In genomic region chr11:71952533-71952932, GRCm38 (mm10) we compare ENCODE assay signal across 25 mouse cellular contexts.
DNase-seq lines count a peak whose midpoint lies in the region; ATAC-seq and TF ChIP-seq lines count a peak whose summit lies in the region.
"Had no signal": no experiment of that assay in that cellular context is flagged by ENCODE, and none has a peak within 500 bp of the region (broad histone marks: within the 10 kb centered on the region; RNA-seq: fewer than 3 reads in every experiment).

No protein-coding gene starts in this region.

- H3K36me3 ChIP-seq in forebrain, postnatal 0 days (ENCODE audit: insufficient read depth) = no peaks in the 10 kb centered on the region
- no peaks in the 10 kb centered on the region for H3K36me3 ChIP-seq in forebrain, embryonic 11.5 days (ENCODE audit: control insufficient read depth, insufficient read depth, low read length)
- no peaks in the 10 kb centered on the region for H3K36me3 ChIP-seq in midbrain, embryonic 13.5 days
- no peaks in the 10 kb centered on the region for H3K36me3 ChIP-seq in midbrain, embryonic 10.5 days
- H3K36me3 ChIP-seq in midbrain, embryonic 16.5 days (ENCODE audit: control insufficient read depth, insufficient read depth, low read length) = no peaks in the 10 kb centered on the region
- H3K36me3 ChIP-seq in heart, embryonic 10.5 days = no peaks in the 10 kb centered on the region
- H3K36me3 ChIP-seq: embryonic facial prominence, embryonic 10.5 days; embryonic facial prominence, embryonic 12.5 days; forebrain, embryonic 12.5 days; G1E had no signal

- 61% methylated on average over 2 of the region's 2 CpGs for WGBS in forebrain, postnatal 0 days
- WGBS in forebrain, embryonic 11.5 days = 70% methylated on average over 2 of the region's 2 CpGs
- 42% methylated on average over 2 of the region's 2 CpGs for WGBS in midbrain, embryonic 13.5 days
- WGBS in midbrain, embryonic 10.5 days = 54% methylated on average over 2 of the region's 2 CpGs
- 32% methylated on average over 2 of the region's 2 CpGs for WGBS in midbrain, embryonic 16.5 days
- WGBS in heart, embryonic 10.5 days = 72% methylated on average over 2 of the region's 2 CpGs

- no peak for TF ChIP-seq POLR2A in brain, embryonic 14.5 days (IDR thresholded peaks at IDR 0.05; ENCODE audit: borderline replicate concordance, extremely low read depth, insufficient read depth, insufficient read length, poor library complexity, severe bottlenecking)

- no peaks in the 10 kb centered on the region for H3K9me3 ChIP-seq in forebrain, postnatal 0 days (ENCODE audit: low read length)
- no peaks in the 10 kb centered on the region for H3K9me3 ChIP-seq in forebrain, embryonic 11.5 days (ENCODE audit: control insufficient read depth, low read length)
- no peaks in the 10 kb centered on the region for H3K9me3 ChIP-seq in midbrain, embryonic 13.5 days
- H3K9me3 ChIP-seq in midbrain, embryonic 10.5 days (replicated peaks) = no peaks in the 10 kb centered on the region
- no peaks in the 10 kb centered on the region for H3K9me3 ChIP-seq in midbrain, embryonic 16.5 days (replicated peaks; ENCODE audit: control insufficient read depth, low read length, poor library complexity, severe bottlenecking)
- H3K9me3 ChIP-seq in heart, embryonic 10.5 days = no peaks in the 10 kb centered on the region
- H3K9me3 ChIP-seq: embryonic facial prominence, embryonic 10.5 days; forebrain, embryonic 12.5 days had no signal

- H3K4me3 ChIP-seq in forebrain, postnatal 0 days (ENCODE audit: low read depth, low read length) = no peak overlapping the region
- no peak overlapping the region for H3K4me3 ChIP-seq in forebrain, embryonic 11.5 days (ENCODE audit: low read depth, low read length)
- H3K4me3 ChIP-seq in midbrain, embryonic 13.5 days (replicated peaks) = no peak overlapping the region
- no peak overlapping the region for H3K4me3 ChIP-seq in midbrain, embryonic 10.5 days
- no peak overlapping the region for H3K4me3 ChIP-seq in midbrain, embryonic 16.5 days (ENCODE audit: low read depth, low read length)
- H3K4me3 ChIP-seq in heart, embryonic 10.5 days = no peak overlapping the region
- H3K4me3 ChIP-seq: embryonic facial prominence, embryonic 10.5 days; embryonic facial prominence, embryonic 12.5 days; forebrain, embryonic 12.5 days had no signal

- 0 out of 2 replicates have a peak, but pooled peaks cover 3% of the 10 kb centered on the region for H3K4me1 ChIP-seq in forebrain, postnatal 0 days (ENCODE audit: insufficient read depth)
- no peaks in the 10 kb centered on the region for H3K4me1 ChIP-seq in forebrain, embryonic 11.5 days (replicated peaks; ENCODE audit: control insufficient read depth, insufficient read depth, low read length)
- H3K4me1 ChIP-seq in midbrain, embryonic 13.5 days (replicated peaks) = peaks cover 15% of the 10 kb centered on the region
- peaks cover 8% of the 10 kb centered on the region for H3K4me1 ChIP-seq in midbrain, embryonic 10.5 days
- H3K4me1 ChIP-seq in midbrain, embryonic 16.5 days (ENCODE audit: control insufficient read depth, insufficient read depth, low read length) = peaks cover 10% of the 10 kb centered on the region
- H3K4me1 ChIP-seq in heart, embryonic 10.5 days = no peaks in the 10 kb centered on the region
- H3K4me1 ChIP-seq: embryonic facial prominence, embryonic 10.5 days; embryonic facial prominence, embryonic 12.5 days had no signal

- 0 out of 2 replicates have a peak, but pooled peaks have one; percentile 61 for ATAC-seq in forebrain, postnatal 0 days
- ATAC-seq in forebrain, embryonic 11.5 days (replicated peaks; ENCODE audit: low FRiP score) = no peak
- ATAC-seq in midbrain, embryonic 13.5 days = no peak
- 0 out of 2 replicates have a peak, but pooled peaks have one; percentile 67 for ATAC-seq in midbrain, embryonic 16.5 days
- ATAC-seq in megakaryocyte progenitor cell, adult 5-6 weeks (replicated peaks; ENCODE audit: poor library complexity) = no peak
- ATAC-seq: activated CD4-positive, CD25-positive, alpha-beta regulatory T cell, adult 4 months; CD4-positive, CD25-positive, alpha-beta regulatory T cell, adult 4 months; forebrain, embryonic 14.5 days; forebrain, embryonic 16.5 days; Patski had no signal

- no peak overlapping the region for H3K9ac ChIP-seq in forebrain, postnatal 0 days
- H3K9ac ChIP-seq in forebrain, embryonic 11.5 days (ENCODE audit: low read length) = no peak overlapping the region
- no peak overlapping the region for H3K9ac ChIP-seq in midbrain, embryonic 13.5 days (replicated peaks)
- no peak overlapping the region for H3K9ac ChIP-seq in midbrain, embryonic 16.5 days (ENCODE audit: low read depth, low read length)
- H3K9ac ChIP-seq: embryonic facial prominence, embryonic 12.5 days; forebrain, embryonic 12.5 days had no signal

- H3K27me3 ChIP-seq in forebrain, postnatal 0 days (ENCODE audit: insufficient read depth, low read length) = no peaks in the 10 kb centered on the region
- H3K27me3 ChIP-seq in forebrain, embryonic 11.5 days (ENCODE audit: control insufficient read depth, insufficient read depth, low read length) = no peaks in the 10 kb centered on the region
- peaks cover 9% of the 10 kb centered on the region; the same call in 1 of the 2 replicates for H3K27me3 ChIP-seq in midbrain, embryonic 13.5 days
- H3K27me3 ChIP-seq in midbrain, embryonic 10.5 days (ENCODE audit: low read depth, poor library complexity, severe bottlenecking) = no peaks in the 10 kb centered on the region
- no peaks in the 10 kb centered on the region for H3K27me3 ChIP-seq in midbrain, embryonic 16.5 days (ENCODE audit: control insufficient read depth, insufficient read depth, low read depth, low read length)
- H3K27me3 ChIP-seq in heart, embryonic 10.5 days (ENCODE audit: insufficient read depth, poor library complexity, severe bottlenecking) = no peaks in the 10 kb centered on the region
- H3K27me3 ChIP-seq: embryonic facial prominence, embryonic 12.5 days; forebrain, embryonic 12.5 days; Patski had no signal

- no peak overlapping the region for H3K4me2 ChIP-seq in forebrain, postnatal 0 days (ENCODE audit: low read depth)
- no peak overlapping the region for H3K4me2 ChIP-seq in forebrain, embryonic 11.5 days (ENCODE audit: low read depth, low read length, severe bottlenecking)
- no peak overlapping the region for H3K4me2 ChIP-seq in midbrain, embryonic 13.5 days (replicated peaks)
- H3K4me2 ChIP-seq in midbrain, embryonic 16.5 days (ENCODE audit: low read length) = no peak overlapping the region
- H3K4me2 ChIP-seq: embryonic facial prominence, embryonic 12.5 days; forebrain, embryonic 12.5 days had no signal

- DNase-seq in forebrain, postnatal 0 days = no peak
- no peak for DNase-seq in forebrain, embryonic 11.5 days (ENCODE audit: low spot score)
- no peak for DNase-seq in midbrain, embryonic 10.5 days (ENCODE audit: low spot score)
- DNase-seq in brain, embryonic 14.5 days (ENCODE audit: low read depth) = peak; percentile 54
- no peak for DNase-seq in heart, embryonic 10.5 days (ENCODE audit: low spot score)
- DNase-seq: adrenal gland, adult 8-10 months; adrenal gland, postnatal 14 days; B cell, adult 2 months; cerebellum, adult 11-12 months; cerebellum, adult 2 months; cerebellum, adult 9-10 months; cerebellum, postnatal 10 days; cerebellum, postnatal 25 days had no signal

- TF ChIP-seq CTCF in forebrain, postnatal 0 days (IDR thresholded peaks at IDR 0.05; ENCODE audit: low read depth) = no peak
- no peak for TF ChIP-seq CTCF in brain, embryonic 14.5 days (IDR thresholded peaks at IDR 0.05; ENCODE audit: borderline replicate concordance, extremely low read depth, insufficient read depth, insufficient read length)

- no peak overlapping the region for H3K27ac ChIP-seq in forebrain, postnatal 0 days (ENCODE audit: low read depth, low read length)
- H3K27ac ChIP-seq in forebrain, embryonic 11.5 days (ENCODE audit: low read depth, low read length) = no peak overlapping the region
- 0 out of 2 replicates have a peak overlapping the region, but pooled peaks have one; percentile 4 for H3K27ac ChIP-seq in midbrain, embryonic 13.5 days
- H3K27ac ChIP-seq in midbrain, embryonic 10.5 days (replicated peaks) = no peak overlapping the region
- no peak overlapping the region for H3K27ac ChIP-seq in midbrain, embryonic 16.5 days (ENCODE audit: low read length)
- no peak overlapping the region for H3K27ac ChIP-seq in heart, embryonic 10.5 days
- H3K27ac ChIP-seq: embryonic facial prominence, embryonic 10.5 days; embryonic facial prominence, embryonic 12.5 days; forebrain, embryonic 12.5 days had no signal

Comparison
In these comparisons a context has a peak if more than half of its experiments do, and no peak if none do; other contexts are left out.
1. ATAC-seq: peak in forebrain, postnatal 0 days (single experiment) and midbrain, embryonic 16.5 days (single experiment); none in forebrain, embryonic 11.5 days (single experiment), midbrain, embryonic 13.5 days (single experiment) and megakaryocyte progenitor cell, adult 5-6 weeks (single experiment).